Mouse (Mus musculus): ENCODE measurements around the gene Krt87.

DNA sequence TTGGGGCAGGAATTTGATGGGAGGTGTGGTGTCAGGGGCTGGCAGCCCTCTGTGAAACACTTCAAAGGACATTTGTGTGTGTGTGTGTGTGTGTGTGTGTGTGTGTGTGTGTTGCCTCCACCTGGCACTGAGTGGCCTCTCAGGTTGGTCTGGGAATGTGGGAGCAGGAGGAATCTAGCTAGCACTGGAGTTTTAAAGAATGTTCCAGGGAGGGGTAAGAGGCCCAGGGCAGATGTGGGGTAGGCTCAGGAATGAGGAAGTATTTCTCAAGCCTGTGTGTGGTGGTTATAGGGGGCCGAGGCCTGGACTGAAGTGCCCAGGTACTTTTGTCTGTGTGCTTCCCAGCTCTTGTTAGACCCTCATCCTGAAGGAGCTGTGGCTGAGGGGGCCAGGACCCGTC is 27.8 kb downstream of the Krt87 start, which contains the start of gene Krt7:
- TF ChIP-seq CTCF (IDR thresholded peaks at IDR 0.05; ENCODE audit: low read depth) (no peak), EP300 (IDR thresholded peaks at IDR 0.05; ENCODE audit: low read depth) (no peak)
